Mouse (Mus musculus) limb, embryonic 11.5 days (tissue): ENCODE data around the gene Bbs1. TPM values are rescaled to one million over a fixed set of nuclear protein-coding genes. Genes with fewer than 3 reads are reported as not detected.
A peak's percentile ranks its signal among the peaks of the same experiment; 100 is the strongest.

ENCODE experiments used
- ATAC-seq: fragments of 200-750 bp; cut with Nextera tagmentation; 2 replicates; pipeline ENCODE4 v1.8.0; 2017; ENCODE audit warnings: low read depth; ENCODE audit not compliant: insufficient number of reproducible peaks, low FRiP score, low TSS enrichment
- DNase-seq: peaks from one replicate; pipeline ENCODE4 v3.0.0-alpha.2; 2015; ENCODE audit warnings: low spot score
- H3K27ac ChIP-seq: fragments of 300-500 bp; sonication (generic); replicated peaks from 2 replicates; pipeline ENCODE4 v1.5.1; 2014; ENCODE audit warnings: low read depth, mild to moderate bottlenecking, low read length
- H3K27me3 ChIP-seq: fragments of 300-500 bp; sonication (generic); 2 replicates; pipeline ENCODE4 v1.6.1; 2014; ENCODE audit warnings: mild to moderate bottlenecking, low read length, mixed read lengths; ENCODE audit not compliant: control insufficient read depth, insufficient read depth
- H3K36me3 ChIP-seq: fragments of 300-500 bp; sonication (generic); 2 replicates; pipeline ENCODE4 v1.6.1; 2014; ENCODE audit warnings: mild to moderate bottlenecking, low read length, moderate library complexity, mixed read lengths; ENCODE audit not compliant: control insufficient read depth, insufficient read depth
- H3K4me1 ChIP-seq: fragments of 300-500 bp; sonication (generic); 2 replicates; pipeline ENCODE4 v1.6.1; 2014; ENCODE audit warnings: low read length, mixed read lengths; ENCODE audit not compliant: control insufficient read depth, insufficient read depth
- H3K4me2 ChIP-seq: fragments of 300-500 bp; sonication (generic); 2 replicates; pipeline ENCODE4 v1.6.1; 2014; ENCODE audit warnings: low read depth, mild to moderate bottlenecking, moderate library complexity; ENCODE audit not compliant: severe bottlenecking
- H3K4me3 ChIP-seq: fragments of 300-500 bp; sonication (generic); 2 replicates; pipeline ENCODE4 v1.5.1; 2014; ENCODE audit warnings: low read depth, low read length
- H3K9ac ChIP-seq: fragments of 300-500 bp; sonication (generic); 2 replicates; pipeline ENCODE4 v1.6.1; 2014; ENCODE audit warnings: mild to moderate bottlenecking, low read length
- H3K9me3 ChIP-seq: fragments of 300-500 bp; sonication (generic); 2 replicates; pipeline ENCODE4 v1.6.1; 2016; ENCODE audit warnings: low read length; ENCODE audit not compliant: control insufficient read depth
- WGBS: fragments of 180-500 bp; shearing (Covaris S2); extraction: QIAGEN DNeasy Blood & Tissue Kit; methylation state at CpG from one replicate; pipeline ENCODE4 v1.1.7; 2014; 5-methylcytosine and 5-hydroxymethylcytosine counted together
- polyA plus RNA-seq: library from polyadenylated mRNA; unstranded; fragments of >200 nt; fragmentation: Nextera tagmentation; extraction: Ambion mirVana; gene quantifications from 2 replicates; pipeline ENCODE4 v1.2.1, GENCODE M21; 2014

The Bbs1 gene
- polyA plus RNA-seq, 1 experiment from 2014 or later: 4.3 TPM

GRCm38 (mm10) chr19:4854552-4855469 lies 51.6 kb downstream of the Bbs1 start, which contains the start of gene Ctsf:
TSS of gene Ctsf (plus strand) at chr19:4855130.
- Histone ChIP-seq H3K4me3 (peak within 1 kb of the TSS; percentile 58), H3K4me1 (peaks cover 3% of the 10 kb centered on the region; the same call in 1 of the 2 replicates), H3K4me2 (peak within 1 kb of the TSS; percentile 97), H3K9ac (peak within 1 kb of the TSS; percentile 55), H3K36me3 (no peaks in the 10 kb centered on the region), H3K27me3 (no peaks in the 10 kb centered on the region), H3K9me3 (no peaks in the 10 kb centered on the region), H3K27ac (no peak within 1 kb of the TSS)
- ATAC-seq (peak; percentile 68), DNase-seq (peak; percentile 81)
- 5% methylated on average over 45 of the region's 45 CpGs for WGBS

GRCm38 (mm10) chr19:4850281-4850680 lies 56.1 kb downstream of the Bbs1 start:
- no peaks in the 10 kb centered on the region for H3K36me3 ChIP-seq
- H3K4me2 ChIP-seq: 0 out of 2 replicates have a peak overlapping the region, but pooled peaks have one; percentile 12
- no peaks in the 10 kb centered on the region for H3K9me3 ChIP-seq
- no peak overlapping the region for H3K27ac ChIP-seq
- WGBS: 58% methylated on average over 5 of the region's 5 CpGs
- no peak for ATAC-seq
- H3K9ac ChIP-seq: no peak overlapping the region
- H3K4me3 ChIP-seq: no peak overlapping the region
- no peaks in the 10 kb centered on the region; the same call in 1 of the 2 replicates for H3K4me1 ChIP-seq
- DNase-seq: no peak
- H3K27me3 ChIP-seq: no peaks in the 10 kb centered on the region

GRCm38 (mm10) chr19:4849800-4850199 lies 56.6 kb downstream of the Bbs1 start:
- Histone ChIP-seq H3K36me3 (no peaks in the 10 kb centered on the region), H3K27me3 (no peaks in the 10 kb centered on the region), H3K4me3 (no peak overlapping the region), H3K27ac (no peak overlapping the region), H3K9ac (no peak overlapping the region), H3K9me3 (no peaks in the 10 kb centered on the region), H3K4me2 (no peak overlapping the region), H3K4me1 (no peaks in the 10 kb centered on the region)
- 52% methylated on average over 4 of the region's 4 CpGs for WGBS
- no peak for ATAC-seq
- no peak for DNase-seq

GRCm38 (mm10) chr19:4847490-4847889 lies 58.9 kb downstream of the Bbs1 start:
- no peaks in the 10 kb centered on the region for H3K4me1 ChIP-seq
- 40% methylated on average over 7 of the region's 7 CpGs for WGBS
- H3K9me3 ChIP-seq: no peaks in the 10 kb centered on the region
- ATAC-seq: no peak
- H3K9ac ChIP-seq: no peak overlapping the region
- no peaks in the 10 kb centered on the region for H3K36me3 ChIP-seq
- DNase-seq: no peak
- H3K27ac ChIP-seq: no peak overlapping the region
- no peak overlapping the region for H3K4me3 ChIP-seq
- H3K27me3 ChIP-seq: no peaks in the 10 kb centered on the region
- H3K4me2 ChIP-seq: no peak overlapping the region

- no peak overlapping the region for H3K4me2 ChIP-seq
- ATAC-seq (no peak), DNase-seq (no peak)
- H3K36me3 ChIP-seq: no peaks in the 10 kb centered on the region
- H3K4me3 ChIP-seq: no peak overlapping the region
- peaks cover 5% of the 10 kb centered on the region; the same call in 1 of the 2 replicates for H3K27me3 ChIP-seq
- no peaks in the 10 kb centered on the region for H3K9me3 ChIP-seq
- H3K4me1 ChIP-seq: no peaks in the 10 kb centered on the region
- no peak overlapping the region for H3K9ac ChIP-seq
- whole genome bisulfite sequencing: 74% methylated on average over 2 of the region's 2 CpGs
- H3K27ac ChIP-seq: no peak overlapping the region
Observed at GRCm38 (mm10) chr19:4845846-4846245, 60.6 kb downstream of the Bbs1 start.

- no peaks in the 10 kb centered on the region for H3K36me3 ChIP-seq
- H3K4me1 ChIP-seq: peaks cover 8% of the 10 kb centered on the region; the same call in 1 of the 2 replicates
- no peaks in the 10 kb centered on the region for H3K9me3 ChIP-seq
- no peak for DNase-seq
- no peak for ATAC-seq
- H3K9ac ChIP-seq: no peak overlapping the region
- H3K4me2 ChIP-seq: no peak overlapping the region
- H3K27me3 ChIP-seq: peaks cover 18% of the 10 kb centered on the region; the same call in 1 of the 2 replicates
- no peak overlapping the region for H3K4me3 ChIP-seq
- no peak overlapping the region for H3K27ac ChIP-seq
- 80% methylated on average over 2 of the region's 2 CpGs for WGBS
Observed at GRCm38 (mm10) chr19:4842611-4843010, 63.8 kb downstream of the Bbs1 start.

- 87% methylated on average over 9 of the region's 9 CpGs for WGBS
- Histone ChIP-seq H3K4me1 (peaks cover 8% of the 10 kb centered on the region; the same call in 1 of the 2 replicates), H3K9me3 (no peaks in the 10 kb centered on the region), H3K4me3 (no peak overlapping the region), H3K36me3 (no peaks in the 10 kb centered on the region), H3K4me2 (no peak overlapping the region), H3K27ac (no peak overlapping the region), H3K9ac (no peak overlapping the region), H3K27me3 (peaks cover 18% of the 10 kb centered on the region; the same call in 1 of the 2 replicates)
- DNase-seq (no peak), ATAC-seq (no peak)
Observed at GRCm38 (mm10) chr19:4840848-4841247, 65.6 kb downstream of the Bbs1 start.

GRCm38 (mm10) chr19:4839149-4839548 lies 67.3 kb downstream of the Bbs1 start, which contains the start of the genes Ccs and Ccdc87:
TSS of gene Ccs (minus strand) at chr19:4839332.
TSS of gene Ccdc87 (plus strand) at chr19:4839366.
- peak; percentile 94 for DNase-seq
- ATAC-seq: peak; percentile 98
- Histone ChIP-seq H3K9ac (peak within 1 kb of the TSS; percentile 47), H3K9me3 (no peaks in the 10 kb centered on the region), H3K4me2 (peak within 1 kb of the TSS; percentile 79), H3K27ac (no peak within 1 kb of the TSS), H3K36me3 (no peaks in the 10 kb centered on the region), H3K4me1 (peaks cover 8% of the 10 kb centered on the region; the same call in 1 of the 2 replicates), H3K27me3 (peaks cover 18% of the 10 kb centered on the region; the same call in 1 of the 2 replicates), H3K4me3 (peak within 1 kb of the TSS; percentile 53)
- WGBS: 0% methylated on average over 25 of the region's 25 CpGs
